Mouse (Mus musculus) C2C12 (cell line): Measurements from ENCODE around the gene Hipk2.

Source experiments
- CTCF ChIP-seq: IDR thresholded peaks from one replicate; pipeline ENCODE4 v1.5.1; 2011; ENCODE audit not compliant: control insufficient read depth, insufficient read depth, insufficient read length
- MAX ChIP-seq: IDR thresholded peaks from one replicate; pipeline ENCODE4 v1.6.1; 2011; ENCODE audit warnings: mild to moderate bottlenecking, control low read depth

GRCm38 (mm10) chr6:38778887-38779286 is 97.1 kb downstream of the Hipk2 start:
- TF ChIP-seq MAX (no peak), CTCF (no peak)
